In genomic region chr2:152815879-152816656, GRCm38 (mm10) we compare ENCODE assay signal across 9 mouse cellular contexts. TPM values are rescaled to one million over a fixed set of nuclear protein-coding genes. Genes with fewer than 3 reads are reported as not detected.
DNase-seq lines count a peak whose midpoint lies in the region; ATAC-seq and TF ChIP-seq lines count a peak whose summit lies in the region.
"Had no signal": no experiment of that assay in that cellular context is flagged by ENCODE, and none has a peak within 500 bp of the region (broad histone marks: within the 10 kb centered on the region; RNA-seq: fewer than 3 reads in every experiment).

No protein-coding gene starts in this region.

- H3K27me3 ChIP-seq in cerebellum, adult 2 months (ENCODE audit: control insufficient read depth, insufficient read depth, low read length): no peaks in the 10 kb centered on the region
- no peaks in the 10 kb centered on the region for H3K27me3 ChIP-seq in liver, embryonic 12.5 days (replicated peaks)
- no peaks in the 10 kb centered on the region for H3K27me3 ChIP-seq in forebrain, embryonic 15.5 days
- H3K27me3 ChIP-seq: midbrain, embryonic 12.5 days had no signal

- peak overlapping the region; percentile 65 for H3K4me2 ChIP-seq in liver, embryonic 12.5 days
- H3K4me2 ChIP-seq in forebrain, embryonic 15.5 days (replicated peaks): no peak overlapping the region
- H3K4me2 ChIP-seq: midbrain, embryonic 12.5 days had no signal

- TF ChIP-seq CTCF in cerebellum, adult 2 months (IDR thresholded peaks at IDR 0.05; ENCODE audit: borderline replicate concordance, insufficient read depth, low read depth, low read length): no peak

- H3K4me1 ChIP-seq in cerebellum, adult 2 months (ENCODE audit: control insufficient read depth, insufficient read depth, low read length): peaks cover 69% of the 10 kb centered on the region
- H3K4me1 ChIP-seq in liver, embryonic 12.5 days: peaks cover 100% of the 10 kb centered on the region
- H3K4me1 ChIP-seq in forebrain, embryonic 15.5 days: peaks cover 42% of the 10 kb centered on the region

- peaks cover 53% of the 10 kb centered on the region for H3K36me3 ChIP-seq in liver, embryonic 12.5 days
- H3K36me3 ChIP-seq in forebrain, embryonic 15.5 days: peaks cover 7% of the 10 kb centered on the region

- no peak overlapping the region for H3K4me3 ChIP-seq in cerebellum, adult 2 months (replicated peaks; ENCODE audit: insufficient read depth, low read depth, low read length)
- H3K4me3 ChIP-seq in liver, embryonic 12.5 days: 0 out of 2 replicates have a peak overlapping the region, but pooled peaks have one; percentile 33
- H3K4me3 ChIP-seq in forebrain, embryonic 15.5 days: no peak overlapping the region
- H3K4me3 ChIP-seq: midbrain, embryonic 12.5 days had no signal

- WGBS in cerebellum, adult 2 months: 37% methylated on average over 7 of the region's 7 CpGs
- 49% methylated on average over 7 of the region's 7 CpGs for WGBS in liver, embryonic 12.5 days (ENCODE audit: insufficient replicate concordance)
- 74% methylated on average over 7 of the region's 7 CpGs for WGBS in forebrain, embryonic 15.5 days

- no peaks in the 10 kb centered on the region for H3K9me3 ChIP-seq in liver, embryonic 12.5 days (replicated peaks)
- H3K9me3 ChIP-seq in forebrain, embryonic 15.5 days: no peaks in the 10 kb centered on the region
- H3K9me3 ChIP-seq: midbrain, embryonic 12.5 days had no signal

- ATAC-seq in liver, embryonic 12.5 days: peak; percentile 59
- no peak for ATAC-seq in forebrain, embryonic 15.5 days (replicated peaks)

- peak overlapping the region; percentile 46 for H3K27ac ChIP-seq in cerebellum, adult 2 months (ENCODE audit: insufficient read depth, low read length)
- peak overlapping the region; percentile 100 for H3K27ac ChIP-seq in liver, embryonic 12.5 days
- no peak overlapping the region for H3K27ac ChIP-seq in forebrain, embryonic 15.5 days (replicated peaks)
- H3K27ac ChIP-seq: midbrain, embryonic 12.5 days had no signal

- peak in 1 of 2 experiments; percentile 26 for DNase-seq in cerebellum, adult 2 months
- DNase-seq in cerebellum, postnatal 10 days: no peak
- DNase-seq in spleen, postnatal 36 days (ENCODE audit: low spot score in 2 of 2): peak; percentile 44 to 58
- DNase-seq in spleen, postnatal 14 days (ENCODE audit: low spot score in 2 of 2): no peak
- no peak for DNase-seq in embryo, embryonic 9.5 days (ENCODE audit: extremely low spot score)
- no peak for DNase-seq in adrenal gland, adult (ENCODE audit: inconsistent age in 2 of 2, low spot score in 1 of 2)

- TF ChIP-seq POLR2A in cerebellum, adult 2 months (IDR thresholded peaks at IDR 0.05; ENCODE audit: borderline replicate concordance, insufficient read depth, low read length): no peak

- H3K9ac ChIP-seq in liver, embryonic 12.5 days: peak overlapping the region; percentile 73
- no peak overlapping the region for H3K9ac ChIP-seq in forebrain, embryonic 15.5 days (replicated peaks)
- H3K9ac ChIP-seq: midbrain, embryonic 12.5 days had no signal

RNA-seq across cellular contexts. Expression of gene Bcl2l1, which starts 15.5 kb away (rescaled TPM):
- 141 and 142 TPM in 2 replicates for polyA plus RNA-seq in cerebellum, adult 2 months (2012; rRNA removed)
- 127 and 137 TPM in 2 replicates for polyA plus RNA-seq in liver, embryonic 12.5 days (2016; fragmentation: Nextera tagmentation; extraction: Ambion mirVana)
- 179 and 183 TPM in 2 replicates for polyA plus RNA-seq in forebrain, embryonic 15.5 days (2015; fragmentation: Nextera tagmentation; extraction: Ambion mirVana)

RNA-seq across cellular contexts. Expression of gene Tpx2, which starts 31.7 kb away (rescaled TPM):
- 1.2 TPM in 2 replicates for polyA plus RNA-seq in cerebellum, adult 2 months (2012; rRNA removed)
- 88.0 and 89.9 TPM in 2 replicates for polyA plus RNA-seq in liver, embryonic 12.5 days (2016; fragmentation: Nextera tagmentation; extraction: Ambion mirVana)
- 50.6 and 51.1 TPM in 2 replicates for polyA plus RNA-seq in forebrain, embryonic 15.5 days (2015; fragmentation: Nextera tagmentation; extraction: Ambion mirVana)

Comparison
In these comparisons a context has a peak if more than half of its experiments do, and no peak if none do; other contexts are left out.
1. DNase-seq: peak in spleen, postnatal 36 days (2 of 2); none in cerebellum, postnatal 10 days (0 of 2), spleen, postnatal 14 days (0 of 2), embryo, embryonic 9.5 days (single experiment) and adrenal gland, adult (0 of 2).
2. RNA of gene Tpx2, which starts 31.7 kb away (polyA plus RNA-seq): 88.0 to 89.9 TPM in liver, embryonic 12.5 days and 50.6 to 51.1 TPM in forebrain, embryonic 15.5 days; 1.2 TPM in cerebellum, adult 2 months; every median in the first group is over 10 times any median in the second.